Mouse (Mus musculus): ENCODE results near the gene Hspa4. TPM values are rescaled to one million over a fixed set of nuclear protein-coding genes. Genes with fewer than 3 reads are reported as not detected.

Gene Hspa4
- polyA plus RNA-seq, 1 experiment from 2014 or later = 137 TPM

- Histone ChIP-seq H3K4me1 (ENCODE audit: control insufficient read depth, insufficient read depth, low read length) (peaks cover 6% of the 10 kb centered on the region; the same call in 1 of the 2 replicates), H3K4me2 (ENCODE audit: low read depth, severe bottlenecking) (no peak overlapping the region), H3K9ac (ENCODE audit: low read length) (no peak overlapping the region), H3K27ac (replicated peaks; ENCODE audit: low read depth, low read length) (no peak overlapping the region), H3K9me3 (ENCODE audit: control insufficient read depth, low read length) (no peaks in the 10 kb centered on the region), H3K36me3 (ENCODE audit: control insufficient read depth, insufficient read depth, low read length) (no peaks in the 10 kb centered on the region), H3K27me3 (ENCODE audit: control insufficient read depth, insufficient read depth, low read length) (no peaks in the 10 kb centered on the region), H3K4me3 (ENCODE audit: low read depth, low read length) (no peak overlapping the region)
- WGBS = 37% methylated on average over 7 of the region's 7 CpGs
- no peak for ATAC-seq (ENCODE audit: insufficient number of reproducible peaks, low FRiP score, low TSS enrichment, low read depth)
- peak; percentile 90 for DNase-seq (ENCODE audit: low spot score)
Observed at GRCm38 (mm10) chr11:53254926-53255325, 45.3 kb downstream of the Hspa4 start.

- 91% methylated on average over 3 of the region's 3 CpGs for WGBS
- Histone ChIP-seq H3K4me2 (ENCODE audit: low read depth, severe bottlenecking) (no peak overlapping the region), H3K36me3 (ENCODE audit: control insufficient read depth, insufficient read depth, low read length) (no peaks in the 10 kb centered on the region), H3K4me1 (ENCODE audit: control insufficient read depth, insufficient read depth, low read length) (peaks cover 6% of the 10 kb centered on the region; the same call in 1 of the 2 replicates), H3K27me3 (ENCODE audit: control insufficient read depth, insufficient read depth, low read length) (no peaks in the 10 kb centered on the region), H3K9ac (ENCODE audit: low read length) (no peak overlapping the region), H3K9me3 (ENCODE audit: control insufficient read depth, low read length) (no peaks in the 10 kb centered on the region), H3K27ac (replicated peaks; ENCODE audit: low read depth, low read length) (no peak overlapping the region), H3K4me3 (ENCODE audit: low read depth, low read length) (no peak overlapping the region)
- ATAC-seq (ENCODE audit: insufficient number of reproducible peaks, low FRiP score, low TSS enrichment, low read depth) (no peak), DNase-seq (ENCODE audit: low spot score) (no peak)
Observed at GRCm38 (mm10) chr11:53254428-53254827, 45.8 kb downstream of the Hspa4 start.

- H3K27ac ChIP-seq (replicated peaks; ENCODE audit: low read depth, low read length) = no peak overlapping the region
- H3K27me3 ChIP-seq (ENCODE audit: control insufficient read depth, insufficient read depth, low read length) = no peaks in the 10 kb centered on the region
- no peaks in the 10 kb centered on the region for H3K36me3 ChIP-seq (ENCODE audit: control insufficient read depth, insufficient read depth, low read length)
- H3K4me2 ChIP-seq (ENCODE audit: low read depth, severe bottlenecking) = no peak overlapping the region
- peaks cover 6% of the 10 kb centered on the region; the same call in 1 of the 2 replicates for H3K4me1 ChIP-seq (ENCODE audit: control insufficient read depth, insufficient read depth, low read length)
- no peak overlapping the region for H3K9ac ChIP-seq (ENCODE audit: low read length)
- ATAC-seq (ENCODE audit: insufficient number of reproducible peaks, low FRiP score, low TSS enrichment, low read depth) = no peak
- DNase-seq (ENCODE audit: low spot score) = no peak
- WGBS = 78% methylated on average over 12 of the region's 12 CpGs
- H3K4me3 ChIP-seq (ENCODE audit: low read depth, low read length) = no peak overlapping the region
- H3K9me3 ChIP-seq (ENCODE audit: control insufficient read depth, low read length) = no peaks in the 10 kb centered on the region
Observed at GRCm38 (mm10) chr11:53252186-53253119, 47.8 kb downstream of the Hspa4 start.

- H3K36me3 ChIP-seq (ENCODE audit: control insufficient read depth, insufficient read depth, low read length) = no peaks in the 10 kb centered on the region
- peak overlapping the region; percentile 16 for H3K27ac ChIP-seq (replicated peaks; ENCODE audit: low read depth, low read length)
- H3K9me3 ChIP-seq (ENCODE audit: control insufficient read depth, low read length) = no peaks in the 10 kb centered on the region
- DNase-seq (ENCODE audit: low spot score) (peak; percentile 61), ATAC-seq (ENCODE audit: insufficient number of reproducible peaks, low FRiP score, low TSS enrichment, low read depth) (no peak)
- peaks cover 6% of the 10 kb centered on the region; the same call in 1 of the 2 replicates for H3K4me1 ChIP-seq (ENCODE audit: control insufficient read depth, insufficient read depth, low read length)
- no peak overlapping the region for H3K9ac ChIP-seq (ENCODE audit: low read length)
- WGBS = 16% methylated on average over 14 of the region's 14 CpGs
- no peaks in the 10 kb centered on the region for H3K27me3 ChIP-seq (ENCODE audit: control insufficient read depth, insufficient read depth, low read length)
- H3K4me3 ChIP-seq (ENCODE audit: low read depth, low read length) = no peak overlapping the region
- H3K4me2 ChIP-seq (ENCODE audit: low read depth, severe bottlenecking) = no peak overlapping the region
Observed at GRCm38 (mm10) chr11:53250796-53251195, 49.5 kb downstream of the Hspa4 start.

GRCm38 (mm10) chr11:53249686-53250085 lies 50.6 kb downstream of the Hspa4 start:
- Histone ChIP-seq H3K9ac (ENCODE audit: low read length) (no peak overlapping the region), H3K4me3 (ENCODE audit: low read depth, low read length) (no peak overlapping the region), H3K4me1 (ENCODE audit: control insufficient read depth, insufficient read depth, low read length) (peaks cover 6% of the 10 kb centered on the region; the same call in 1 of the 2 replicates), H3K9me3 (ENCODE audit: control insufficient read depth, low read length) (no peaks in the 10 kb centered on the region), H3K27ac (replicated peaks; ENCODE audit: low read depth, low read length) (peak overlapping the region; percentile 16; the same call in 1 of the 2 replicates), H3K36me3 (ENCODE audit: control insufficient read depth, insufficient read depth, low read length) (no peaks in the 10 kb centered on the region), H3K4me2 (ENCODE audit: low read depth, severe bottlenecking) (no peak overlapping the region), H3K27me3 (ENCODE audit: control insufficient read depth, insufficient read depth, low read length) (no peaks in the 10 kb centered on the region)
- peak; percentile 57 for DNase-seq (ENCODE audit: low spot score)
- 66% methylated on average over 5 of the region's 5 CpGs for WGBS
- no peak for ATAC-seq (ENCODE audit: insufficient number of reproducible peaks, low FRiP score, low TSS enrichment, low read depth)

GRCm38 (mm10) chr11:53245561-53245960 lies 54.7 kb downstream of the Hspa4 start:
- Histone ChIP-seq H3K9ac (ENCODE audit: low read length) (no peak overlapping the region), H3K27me3 (ENCODE audit: control insufficient read depth, insufficient read depth, low read length) (no peaks in the 10 kb centered on the region), H3K36me3 (ENCODE audit: control insufficient read depth, insufficient read depth, low read length) (no peaks in the 10 kb centered on the region), H3K4me3 (ENCODE audit: low read depth, low read length) (no peak overlapping the region), H3K9me3 (ENCODE audit: control insufficient read depth, low read length) (no peaks in the 10 kb centered on the region), H3K4me2 (ENCODE audit: low read depth, severe bottlenecking) (no peak overlapping the region), H3K4me1 (ENCODE audit: control insufficient read depth, insufficient read depth, low read length) (peaks cover 6% of the 10 kb centered on the region; the same call in 1 of the 2 replicates), H3K27ac (replicated peaks; ENCODE audit: low read depth, low read length) (no peak overlapping the region)
- no peak for ATAC-seq (ENCODE audit: insufficient number of reproducible peaks, low FRiP score, low TSS enrichment, low read depth)
- WGBS = 68% methylated on average over 2 of the region's 2 CpGs
- DNase-seq (ENCODE audit: low spot score) = no peak

GRCm38 (mm10) chr11:53243199-53243598 lies 57.1 kb downstream of the Hspa4 start:
- H3K27ac ChIP-seq (replicated peaks; ENCODE audit: low read depth, low read length) = no peak overlapping the region
- H3K4me3 ChIP-seq (ENCODE audit: low read depth, low read length) = no peak overlapping the region
- H3K27me3 ChIP-seq (ENCODE audit: control insufficient read depth, insufficient read depth, low read length) = no peaks in the 10 kb centered on the region
- DNase-seq (ENCODE audit: low spot score) (peak; percentile 53), ATAC-seq (ENCODE audit: insufficient number of reproducible peaks, low FRiP score, low TSS enrichment, low read depth) (no peak)
- 48% methylated on average over 11 of the region's 11 CpGs for WGBS
- H3K9me3 ChIP-seq (ENCODE audit: control insufficient read depth, low read length) = no peaks in the 10 kb centered on the region
- H3K36me3 ChIP-seq (ENCODE audit: control insufficient read depth, insufficient read depth, low read length) = no peaks in the 10 kb centered on the region
- H3K4me1 ChIP-seq (ENCODE audit: control insufficient read depth, insufficient read depth, low read length) = no peaks in the 10 kb centered on the region
- no peak overlapping the region for H3K4me2 ChIP-seq (ENCODE audit: low read depth, severe bottlenecking)
- no peak overlapping the region for H3K9ac ChIP-seq (ENCODE audit: low read length)

- ATAC-seq (ENCODE audit: insufficient number of reproducible peaks, low FRiP score, low TSS enrichment, low read depth) (no peak), DNase-seq (ENCODE audit: low spot score) (no peak)
- no peaks in the 10 kb centered on the region for H3K36me3 ChIP-seq (ENCODE audit: control insufficient read depth, insufficient read depth, low read length)
- no peak overlapping the region for H3K27ac ChIP-seq (replicated peaks; ENCODE audit: low read depth, low read length)
- H3K4me1 ChIP-seq (ENCODE audit: control insufficient read depth, insufficient read depth, low read length) = no peaks in the 10 kb centered on the region
- no peaks in the 10 kb centered on the region for H3K27me3 ChIP-seq (ENCODE audit: control insufficient read depth, insufficient read depth, low read length)
- H3K4me3 ChIP-seq (ENCODE audit: low read depth, low read length) = no peak overlapping the region
- no peak overlapping the region for H3K4me2 ChIP-seq (ENCODE audit: low read depth, severe bottlenecking)
- H3K9me3 ChIP-seq (ENCODE audit: control insufficient read depth, low read length) = no peaks in the 10 kb centered on the region
- no peak overlapping the region for H3K9ac ChIP-seq (ENCODE audit: low read length)
- WGBS = 71% methylated on average over 9 of the region's 9 CpGs
Observed at GRCm38 (mm10) chr11:53233590-53233989, 66.7 kb downstream of the Hspa4 start.
